Mouse (Mus musculus) embryonic facial prominence, embryonic 10.5 days (tissue): ENCODE measurements around the gene Mctp2. TPM values are rescaled to one million over a fixed set of nuclear protein-coding genes. Genes with fewer than 3 reads are reported as not detected.

ENCODE experiments used
- DNase-seq: peaks from one replicate; pipeline ENCODE4 v3.0.0-alpha.2; 2017; ENCODE audit warnings: low spot score
- H3K27ac ChIP-seq: fragments of 300-500 bp; sonication (generic); replicated peaks from 2 replicates; pipeline ENCODE4 v1.5.1; 2016; ENCODE audit warnings: mild to moderate bottlenecking
- H3K27me3 ChIP-seq: fragments of 300-500 bp; sonication (generic); replicated peaks from 2 replicates; pipeline ENCODE4 v1.6.1; 2016; ENCODE audit warnings: low read depth, mild to moderate bottlenecking; ENCODE audit not compliant: poor library complexity, severe bottlenecking
- H3K36me3 ChIP-seq: fragments of 300-500 bp; sonication (generic); replicated peaks from 2 replicates; pipeline ENCODE4 v1.6.1; 2016; ENCODE audit warnings: mild to moderate bottlenecking, moderate library complexity
- H3K4me1 ChIP-seq: fragments of 300-500 bp; sonication (generic); 2 replicates; pipeline ENCODE4 v1.6.1; 2016
- H3K4me3 ChIP-seq: fragments of 300-500 bp; sonication (generic); 2 replicates; pipeline ENCODE4 v1.5.1; 2016; ENCODE audit warnings: mild to moderate bottlenecking, moderate library complexity
- H3K9me3 ChIP-seq: fragments of 300-500 bp; sonication (generic); 2 replicates; pipeline ENCODE4 v1.6.1; 2016; ENCODE audit warnings: mild to moderate bottlenecking
- whole genome bisulfite sequencing: fragments of 180-500 bp; shearing (Covaris S2); methylation state at CpG from one replicate; pipeline ENCODE4 v1.1.7; 2016; 5-methylcytosine and 5-hydroxymethylcytosine counted together
- polyA plus RNA-seq: library from polyadenylated mRNA; unstranded; fragments of >200 nt; fragmentation: Nextera tagmentation; extraction: Ambion mirVana; gene quantifications from 2 replicates; pipeline ENCODE4 v1.2.1, GENCODE M21; 2016

Mctp2 gene
- polyA plus RNA-seq, 1 experiment from 2014 or later: 0.51 TPM

DNA sequence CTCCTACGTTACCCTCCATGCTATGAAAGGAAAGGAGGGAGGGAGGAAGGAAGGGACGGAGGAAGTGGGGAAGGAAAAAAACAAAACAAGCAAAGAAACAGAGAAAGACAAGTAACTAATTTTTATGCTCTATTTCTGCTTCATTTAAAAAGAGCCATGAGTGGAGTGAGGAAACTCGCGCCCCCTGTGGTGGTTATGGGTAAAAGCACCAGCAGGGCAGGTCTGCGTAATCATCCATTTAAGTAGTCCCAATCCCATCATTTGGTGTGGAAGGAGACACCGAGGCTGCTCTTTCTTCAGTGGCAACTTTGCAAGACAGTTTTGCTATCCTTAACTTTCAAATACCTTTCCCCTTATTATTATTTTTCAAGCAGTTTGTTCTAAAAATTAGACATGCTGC, 202.2 kb downstream of the Mctp2 start:
- 45% methylated on average over 6 of the region's 6 CpGs for WGBS
- Histone ChIP-seq H3K27ac (no peak overlapping the region), H3K9me3 (no peaks in the 10 kb centered on the region), H3K4me3 (no peak overlapping the region), H3K27me3 (no peaks in the 10 kb centered on the region), H3K36me3 (no peaks in the 10 kb centered on the region), H3K4me1 (no peaks in the 10 kb centered on the region)
- DNase-seq: peak; percentile 32

GRCm38 (mm10) chr7:72103654-72104053, 202.8 kb downstream of the Mctp2 start:
- WGBS: 76% methylated on average over 3 of the region's 3 CpGs
- H3K27ac ChIP-seq: no peak overlapping the region
- DNase-seq: no peak
- H3K9me3 ChIP-seq: no peaks in the 10 kb centered on the region
- no peaks in the 10 kb centered on the region for H3K4me1 ChIP-seq
- no peaks in the 10 kb centered on the region for H3K27me3 ChIP-seq
- H3K4me3 ChIP-seq: no peak overlapping the region
- H3K36me3 ChIP-seq: no peaks in the 10 kb centered on the region

DNA sequence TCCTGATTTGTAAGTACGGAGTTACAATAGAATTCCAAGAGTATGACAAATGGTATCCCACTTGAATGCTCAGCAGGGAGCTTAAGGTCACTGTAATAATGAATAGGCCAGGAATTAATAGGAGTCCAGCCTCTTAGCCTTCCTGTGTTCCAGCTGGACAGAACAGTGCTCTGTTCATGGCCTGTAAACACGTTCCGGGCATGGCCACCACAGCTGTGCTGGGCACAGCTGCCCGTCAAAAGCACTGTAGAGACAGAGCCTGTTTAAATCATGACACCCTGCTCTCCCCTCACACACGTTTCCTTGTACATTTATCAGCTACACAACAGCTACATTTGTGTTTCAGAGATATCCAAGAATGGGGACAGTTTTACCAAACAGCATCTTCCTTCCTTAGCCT, 205.7 kb downstream of the Mctp2 start:
- Histone ChIP-seq H3K4me1 (peaks cover 8% of the 10 kb centered on the region), H3K4me3 (no peak overlapping the region), H3K36me3 (no peaks in the 10 kb centered on the region), H3K27me3 (no peaks in the 10 kb centered on the region), H3K27ac (no peak overlapping the region), H3K9me3 (no peaks in the 10 kb centered on the region)
- 72% methylated on average over 5 of the region's 5 CpGs for WGBS
- no peak for DNase-seq

- no peak overlapping the region for H3K27ac ChIP-seq
- H3K27me3 ChIP-seq: no peaks in the 10 kb centered on the region
- no peaks in the 10 kb centered on the region for H3K9me3 ChIP-seq
- peaks cover 8% of the 10 kb centered on the region for H3K4me1 ChIP-seq
- 96% methylated on average over 6 of the region's 6 CpGs for WGBS
- no peak for DNase-seq
- no peaks in the 10 kb centered on the region for H3K36me3 ChIP-seq
- H3K4me3 ChIP-seq: no peak overlapping the region
Measured at GRCm38 (mm10) chr7:72098603-72099002, 207.8 kb downstream of the Mctp2 start.

GRCm38 (mm10) chr7:72096973-72097372, 209.4 kb downstream of the Mctp2 start:
- Histone ChIP-seq H3K27me3 (no peaks in the 10 kb centered on the region), H3K9me3 (no peaks in the 10 kb centered on the region), H3K4me3 (no peak overlapping the region), H3K36me3 (no peaks in the 10 kb centered on the region), H3K27ac (peak overlapping the region; percentile 66; the same call in 1 of the 2 replicates), H3K4me1 (peaks cover 8% of the 10 kb centered on the region)
- DNase-seq: no peak
- WGBS: 60% methylated on average over 1 of the region's 1 CpGs

GRCm38 (mm10) chr7:72096433-72096832, 210.0 kb downstream of the Mctp2 start:
- Histone ChIP-seq H3K9me3 (no peaks in the 10 kb centered on the region), H3K36me3 (no peaks in the 10 kb centered on the region), H3K4me1 (peaks cover 8% of the 10 kb centered on the region), H3K4me3 (no peak overlapping the region), H3K27me3 (no peaks in the 10 kb centered on the region), H3K27ac (peak overlapping the region; percentile 66)
- peak; percentile 35 for DNase-seq
- WGBS: 27% methylated on average over 3 of the region's 3 CpGs

GRCm38 (mm10) chr7:72089463-72090175, 216.8 kb downstream of the Mctp2 start:
- WGBS: 83% methylated on average over 3 of the region's 3 CpGs
- Histone ChIP-seq H3K36me3 (no peaks in the 10 kb centered on the region), H3K4me1 (no peaks in the 10 kb centered on the region), H3K9me3 (no peaks in the 10 kb centered on the region), H3K27me3 (no peaks in the 10 kb centered on the region), H3K27ac (no peak overlapping the region), H3K4me3 (no peak overlapping the region)
- DNase-seq: no peak

- H3K4me1 ChIP-seq: peaks cover 6% of the 10 kb centered on the region; the same call in 1 of the 2 replicates
- no peaks in the 10 kb centered on the region for H3K27me3 ChIP-seq
- WGBS: 41% methylated on average over 1 of the region's 1 CpGs
- H3K9me3 ChIP-seq: no peaks in the 10 kb centered on the region
- H3K27ac ChIP-seq: no peak overlapping the region
- H3K4me3 ChIP-seq: no peak overlapping the region
- H3K36me3 ChIP-seq: no peaks in the 10 kb centered on the region
- DNase-seq: peak; percentile 40
Measured at GRCm38 (mm10) chr7:72080705-72081104, 225.7 kb downstream of the Mctp2 start.

DNA sequence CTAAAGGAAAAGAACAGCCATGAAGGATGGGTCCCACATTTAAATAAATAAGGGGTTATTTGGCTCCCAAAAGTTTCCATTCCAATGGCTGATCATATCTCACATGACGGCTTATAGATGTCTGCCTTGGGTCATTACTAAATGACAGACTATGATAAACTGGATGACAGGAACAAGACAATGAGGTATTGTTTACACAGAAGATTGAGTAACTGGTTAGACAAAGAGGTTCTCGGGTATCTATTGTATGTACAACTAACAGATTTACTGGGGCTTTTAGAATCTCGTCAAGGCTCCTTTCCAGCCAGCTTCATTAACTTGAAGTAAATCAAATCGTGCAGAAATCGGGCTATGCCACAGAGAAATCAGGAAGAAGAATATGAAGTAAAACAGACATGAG, 227.5 kb downstream of the Mctp2 start:
- H3K27me3 ChIP-seq: no peaks in the 10 kb centered on the region
- no peaks in the 10 kb centered on the region for H3K9me3 ChIP-seq
- H3K4me3 ChIP-seq: no peak overlapping the region
- no peak overlapping the region for H3K27ac ChIP-seq
- peaks cover 6% of the 10 kb centered on the region; the same call in 1 of the 2 replicates for H3K4me1 ChIP-seq
- H3K36me3 ChIP-seq: no peaks in the 10 kb centered on the region
- 61% methylated on average over 5 of the region's 5 CpGs for WGBS
- no peak for DNase-seq

- Histone ChIP-seq H3K4me3 (no peak overlapping the region), H3K27ac (no peak overlapping the region), H3K4me1 (no peaks in the 10 kb centered on the region), H3K36me3 (no peaks in the 10 kb centered on the region), H3K9me3 (no peaks in the 10 kb centered on the region), H3K27me3 (no peaks in the 10 kb centered on the region)
- 88% methylated on average over 13 of the region's 13 CpGs for WGBS
- no peak for DNase-seq
Measured at GRCm38 (mm10) chr7:72071418-72072184, 234.8 kb downstream of the Mctp2 start.

- Histone ChIP-seq H3K9me3 (0 out of 2 replicates have a peak, but pooled peaks cover 2% of the 10 kb centered on the region), H3K4me1 (no peaks in the 10 kb centered on the region), H3K4me3 (no peak overlapping the region), H3K36me3 (no peaks in the 10 kb centered on the region), H3K27me3 (no peaks in the 10 kb centered on the region), H3K27ac (no peak overlapping the region)
- no peak for DNase-seq
- 76% methylated on average over 2 of the region's 2 CpGs for whole genome bisulfite sequencing
Measured at GRCm38 (mm10) chr7:72068454-72068853, 238.0 kb downstream of the Mctp2 start.

- 85% methylated on average over 2 of the region's 2 CpGs for WGBS
- Histone ChIP-seq H3K4me1 (no peaks in the 10 kb centered on the region), H3K9me3 (0 out of 2 replicates have a peak, but pooled peaks cover 2% of the 10 kb centered on the region)
Measured at GRCm38 (mm10) chr7:72066352-72066751, 240.1 kb downstream of the Mctp2 start.

GRCm38 (mm10) chr7:72051759-72052158, 254.6 kb downstream of the Mctp2 start:
- Histone ChIP-seq H3K4me1 (no peaks in the 10 kb centered on the region), H3K4me3 (no peak overlapping the region), H3K9me3 (no peaks in the 10 kb centered on the region), H3K27ac (no peak overlapping the region), H3K27me3 (no peaks in the 10 kb centered on the region), H3K36me3 (no peaks in the 10 kb centered on the region)
- DNase-seq: no peak
- WGBS: 79% methylated on average over 2 of the region's 2 CpGs

More at GRCm38 (mm10) chr7:72066352-72066751, 240.1 kb downstream of the Mctp2 start:
- Histone ChIP-seq H3K4me3 (no peak overlapping the region), H3K36me3 (no peaks in the 10 kb centered on the region), H3K27me3 (no peaks in the 10 kb centered on the region), H3K27ac (no peak overlapping the region)
- DNase-seq: no peak
